Mouse (Mus musculus) thymus, adult 2 months (tissue): ENCODE results near the gene Maml2. TPM values are rescaled to one million over a fixed set of nuclear protein-coding genes. Genes with fewer than 3 reads are reported as not detected.

Experiments
- DNase-seq: peaks from one replicate; pipeline ENCODE4 v3.0.0; 2021
- H3K27ac ChIP-seq: fragments of 200-500 bp; 2 replicates; pipeline ENCODE4 v1.5.1; 2012; ENCODE audit warnings: low read length, control low read depth; ENCODE audit not compliant: control insufficient read depth, insufficient read depth
- H3K27me3 ChIP-seq: fragments of 200-500 bp; 2 replicates; pipeline ENCODE4 v1.6.1; 2012; ENCODE audit warnings: mild to moderate bottlenecking, low read length, moderate library complexity, mixed read lengths; ENCODE audit not compliant: control insufficient read depth, insufficient read depth
- H3K36me3 ChIP-seq: fragments of 200-500 bp; 2 replicates; pipeline ENCODE4 v1.6.1; 2012; ENCODE audit warnings: mild to moderate bottlenecking, low read length, moderate library complexity; ENCODE audit not compliant: control insufficient read depth, insufficient read depth
- H3K4me1 ChIP-seq: fragments of 200-500 bp; replicated peaks from 2 replicates; pipeline ENCODE4 v1.6.1; 2012; ENCODE audit warnings: low read length; ENCODE audit not compliant: control insufficient read depth, insufficient read depth
- H3K4me3 ChIP-seq: fragments of 200-500 bp; 2 replicates; pipeline ENCODE4 v1.5.1; 2012; ENCODE audit warnings: mild to moderate bottlenecking, low read length, control low read depth, moderate library complexity; ENCODE audit not compliant: control insufficient read depth, insufficient read depth
- CTCF ChIP-seq: fragments of 200-500 bp; IDR thresholded peaks from 2 replicates; pipeline ENCODE4 v1.5.1; 2012; ENCODE audit warnings: mild to moderate bottlenecking, control low read depth, low read length, moderate library complexity, borderline replicate concordance; ENCODE audit not compliant: control insufficient read depth, poor library complexity, insufficient read depth; ENCODE audit errors: extremely low read depth
- POLR2A ChIP-seq: fragments of 200-500 bp; IDR thresholded peaks from 2 replicates; pipeline ENCODE4 v1.6.1; 2012; ENCODE audit warnings: mild to moderate bottlenecking, low read length, control low read depth, moderate library complexity; ENCODE audit not compliant: control insufficient read depth, poor library complexity, insufficient read depth; ENCODE audit errors: extremely low read depth
- WGBS: fragments of 180-500 bp; shearing (Covaris S2); methylation state at CpG from one replicate; pipeline ENCODE4 v1.1.7; 2018; 5-methylcytosine and 5-hydroxymethylcytosine counted together
- polyA plus RNA-seq: library from polyadenylated mRNA; depleted of rRNA; stranded (reverse); fragments of >200 nt; gene quantifications from 2 replicates; pipeline ENCODE4 v1.2.3, GENCODE M21; 2012

The Maml2 gene
- polyA plus RNA-seq, 1 experiment: 12.9 TPM

GRCm38 (mm10) chr9:13574913-13575312, 277.2 kb downstream of the Maml2 start:
- WGBS: 72% methylated on average over 2 of the region's 2 CpGs
- TF ChIP-seq POLR2A: no peak
- TF ChIP-seq CTCF: no peak
- Histone ChIP-seq H3K27ac (no peak overlapping the region), H3K36me3 (no peaks in the 10 kb centered on the region), H3K27me3 (no peaks in the 10 kb centered on the region), H3K4me1 (peaks cover 3% of the 10 kb centered on the region), H3K4me3 (no peak overlapping the region)
- no peak for DNase-seq

DNA sequence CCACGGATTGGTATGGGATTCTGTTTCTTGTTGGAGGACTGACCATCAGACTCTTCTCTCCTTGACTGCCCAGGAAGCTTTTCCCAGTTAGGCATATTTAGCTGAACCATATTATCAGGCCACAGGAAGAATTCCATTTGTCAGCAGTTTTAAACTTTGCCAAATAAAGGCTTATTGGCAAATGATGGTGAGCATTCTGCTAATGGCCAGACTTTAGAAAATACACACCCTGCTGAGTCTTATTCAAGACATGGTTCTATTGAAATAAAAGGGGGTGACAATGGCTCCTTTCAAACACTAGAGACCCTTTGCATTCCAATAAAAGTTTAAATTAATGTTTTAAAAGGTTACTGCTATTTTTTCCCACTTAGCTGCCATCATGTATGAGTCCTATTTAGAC, 279.4 kb downstream of the Maml2 start:
- Histone ChIP-seq H3K4me3 (no peak overlapping the region), H3K27me3 (no peaks in the 10 kb centered on the region), H3K36me3 (no peaks in the 10 kb centered on the region), H3K27ac (no peak overlapping the region), H3K4me1 (peaks cover 3% of the 10 kb centered on the region)
- WGBS: 100% methylated on average over 1 of the region's 1 CpGs
- no peak for DNase-seq
- no peak for TF ChIP-seq CTCF
- no peak for TF ChIP-seq POLR2A

GRCm38 (mm10) chr9:13581184-13581583, 283.4 kb downstream of the Maml2 start:
- Histone ChIP-seq H3K36me3 (no peaks in the 10 kb centered on the region), H3K27me3 (no peaks in the 10 kb centered on the region), H3K4me1 (no peaks in the 10 kb centered on the region), H3K27ac (no peak overlapping the region), H3K4me3 (no peak overlapping the region)
- no peak for DNase-seq
- TF ChIP-seq POLR2A (no peak), CTCF (no peak)
- WGBS: 88% methylated on average over 5 of the region's 5 CpGs

- H3K27me3 ChIP-seq: no peaks in the 10 kb centered on the region
- H3K36me3 ChIP-seq: no peaks in the 10 kb centered on the region
- TF ChIP-seq POLR2A (no peak), CTCF (no peak)
- no peaks in the 10 kb centered on the region for H3K4me1 ChIP-seq
- 80% methylated on average over 5 of the region's 5 CpGs for WGBS
- H3K4me3 ChIP-seq: no peak overlapping the region
- no peak for DNase-seq
- no peak overlapping the region for H3K27ac ChIP-seq
These were observed 286.2 kb downstream of the Maml2 start for GRCm38 (mm10) chr9:13583952-13584351.

GRCm38 (mm10) chr9:13584435-13584834, 286.7 kb downstream of the Maml2 start:
- WGBS: 96% methylated on average over 3 of the region's 3 CpGs

DNA sequence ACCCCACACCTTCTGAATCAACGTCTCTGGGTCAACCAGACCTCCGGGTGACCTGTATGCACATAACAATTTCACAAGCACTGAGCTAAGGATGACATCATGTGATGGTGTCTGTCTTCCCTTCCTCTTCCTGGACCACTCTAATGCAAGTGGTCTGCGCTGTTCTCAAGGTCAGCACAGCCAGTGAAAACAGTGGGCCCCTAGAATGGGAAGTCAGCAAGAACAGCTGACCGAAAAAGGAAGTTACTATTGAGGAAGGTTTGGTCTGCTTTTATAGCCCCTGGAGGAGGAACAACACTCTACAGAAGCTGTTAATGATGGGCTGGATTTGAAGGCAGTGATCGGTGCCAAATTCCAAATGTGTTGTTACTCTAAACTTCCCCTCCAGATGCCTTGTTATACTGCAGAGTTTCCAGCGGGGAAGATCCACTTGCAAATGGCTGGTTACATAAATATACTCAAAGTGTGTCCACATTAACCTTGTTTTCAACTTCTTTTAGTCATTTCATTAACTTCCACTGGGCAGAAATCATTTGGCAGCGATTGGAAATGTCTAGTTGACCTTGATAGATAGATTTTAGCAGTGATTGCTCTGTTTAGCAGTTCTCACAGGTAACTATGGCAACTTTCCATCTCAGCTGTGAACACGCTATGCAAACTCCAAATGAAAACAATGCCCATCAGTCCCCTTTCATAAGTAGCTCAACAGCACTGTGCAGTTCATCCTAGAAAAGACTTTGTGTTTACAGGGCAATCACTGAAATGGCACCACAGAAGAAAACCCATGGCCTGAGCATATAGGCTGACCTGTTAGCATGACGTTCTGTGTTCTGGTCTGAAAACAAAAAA, 289.6 kb downstream of the Maml2 start:
- no peak overlapping the region for H3K27ac ChIP-seq
- no peak overlapping the region for H3K4me3 ChIP-seq
- no peaks in the 10 kb centered on the region for H3K36me3 ChIP-seq
- WGBS: 47% methylated on average over 9 of the region's 9 CpGs
- no peaks in the 10 kb centered on the region for H3K27me3 ChIP-seq
- no peak for TF ChIP-seq POLR2A
- no peak for TF ChIP-seq CTCF
- H3K4me1 ChIP-seq: no peaks in the 10 kb centered on the region
- no peak for DNase-seq

More at GRCm38 (mm10) chr9:13584435-13584834, 286.7 kb downstream of the Maml2 start:
- TF ChIP-seq CTCF (no peak), POLR2A (no peak)
- Histone ChIP-seq H3K36me3 (no peaks in the 10 kb centered on the region), H3K4me3 (no peak overlapping the region), H3K27me3 (no peaks in the 10 kb centered on the region), H3K4me1 (no peaks in the 10 kb centered on the region), H3K27ac (no peak overlapping the region)
- no peak for DNase-seq

GRCm38 (mm10) chr9:13588786-13589185, 291.0 kb downstream of the Maml2 start:
- Histone ChIP-seq H3K27ac (no peak overlapping the region), H3K27me3 (no peaks in the 10 kb centered on the region), H3K4me3 (no peak overlapping the region), H3K36me3 (no peaks in the 10 kb centered on the region), H3K4me1 (no peaks in the 10 kb centered on the region)
- 100% methylated on average over 1 of the region's 1 CpGs for WGBS
- TF ChIP-seq CTCF: no peak
- TF ChIP-seq POLR2A: no peak
- no peak for DNase-seq
